Mouse (Mus musculus) embryonic stem cell, embryonic (primary cell): ENCODE measurements around the gene Rfesd.

Experiments
- CTCF ChIA-PET, 4 experiments: fragments of 300-600 bp in 2 of 4; fragments of 350-600 bp in 2 of 4; sonication (Branson Sonifier 250); formaldehyde crosslinking; loops; one replicate each; lab custom pipeline; 2022; ENCODE audit warnings: inconsistent platforms in 2 of 4; lab: Charles Lee
- POLR2A ChIA-PET, 4 experiments: fragments of 300-600 bp in 2 of 4; fragments of 350-600 bp in 2 of 4; sonication (Branson Sonifier 250); formaldehyde crosslinking; loops; one replicate each; lab custom pipeline; 2022; ENCODE audit warnings: antibody characterized with exemption in 4 of 4, inconsistent platforms in 1 of 4; lab: Charles Lee

Gene Rfesd

DNA sequence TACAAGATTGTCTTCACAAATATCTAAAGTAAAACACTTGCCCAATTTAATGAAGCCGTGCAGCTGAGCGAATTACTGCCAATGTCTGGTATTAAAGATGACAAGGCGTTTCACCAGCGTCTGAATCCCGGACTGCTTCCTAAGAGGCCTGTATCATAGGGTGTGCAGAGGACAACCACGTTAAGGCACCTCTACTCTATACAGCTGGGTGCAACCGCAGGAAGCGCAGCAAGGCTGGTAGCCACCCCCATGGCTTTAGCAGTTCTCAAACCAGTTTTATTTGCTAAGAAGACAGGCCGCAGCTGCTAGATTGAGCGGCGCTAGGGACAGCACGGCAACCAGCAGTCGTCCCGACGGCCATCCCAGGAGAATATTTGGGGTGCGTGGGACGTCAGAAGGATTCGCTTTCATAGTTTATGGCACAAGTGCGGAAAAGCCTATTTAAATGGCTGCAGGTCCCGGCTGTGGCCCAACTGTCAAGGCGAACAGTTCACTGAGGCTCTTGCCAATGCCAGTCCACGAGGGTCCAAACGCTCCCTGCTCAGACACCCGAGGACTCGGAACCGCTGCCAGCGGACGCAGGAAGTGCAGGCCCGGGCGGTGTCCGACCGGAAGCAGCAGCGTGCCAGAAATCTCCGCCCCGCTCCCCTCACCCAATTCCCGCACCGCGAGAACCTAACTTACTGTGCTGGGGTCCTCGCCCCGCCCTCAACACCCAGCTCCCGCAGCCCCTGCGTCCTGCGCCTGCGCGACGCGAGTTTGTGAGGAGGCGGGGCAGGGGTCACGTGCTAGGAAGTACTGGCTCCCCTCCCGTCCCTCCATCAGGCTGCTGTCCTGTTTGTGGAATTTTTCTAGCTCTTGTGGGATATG is at the start of gene Rfesd:
Gene Rfesd, minus strand, starts transcription at position 746 of the 870 bp plus-strand sequence.
- CTCF ChIA-PET, result interaction anchor here in 1 of 4 experiments (1.3 kb wide), 1 partner anchor 38 kb away, joined by 3 read pairs; the partner anchor contains the start of gene Gpr150
- POLR2A ChIA-PET, result interaction anchor here in 3 of 4 experiments (0.6 to 3.4 kb wide), 32 partner anchors 9 to 1619 kb away, joined by 3 to 20 read pairs (median 3); partner anchors contain the start of genes Arsk (in 3 of the 3), Rhobtb3 (in 3 of the 3), Ttc37 (in 3 of the 3) and Gpr150 (in 2 of the 3)

DNA sequence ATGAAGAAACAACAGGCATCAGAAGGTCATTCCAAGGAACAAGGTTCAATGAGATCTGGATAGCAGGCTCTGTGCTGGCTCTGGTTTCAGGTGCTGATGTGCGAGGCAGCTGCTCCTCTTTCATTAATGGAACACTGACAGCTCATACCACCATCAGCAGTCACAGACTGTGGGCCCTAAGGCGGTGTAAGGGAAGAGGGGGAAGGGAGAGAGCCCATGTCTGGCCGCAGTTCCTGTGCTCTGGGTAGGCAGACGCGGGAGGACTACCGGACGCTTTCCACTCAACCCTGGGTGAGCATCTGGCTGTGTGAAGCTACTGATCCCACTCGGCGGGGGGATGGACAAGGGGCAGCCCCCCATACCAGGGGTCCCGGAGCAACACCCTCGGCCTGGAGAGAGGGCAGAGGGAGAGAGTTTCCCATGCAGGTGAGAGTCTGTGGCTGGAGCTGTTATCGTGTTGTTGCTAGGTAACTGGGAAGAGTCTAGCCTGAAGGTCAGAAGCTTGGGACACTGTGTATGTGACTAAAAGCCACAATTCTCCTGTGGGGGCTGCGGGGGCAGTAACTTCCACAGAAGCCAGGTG is 45.9 kb upstream of the Rfesd start:
- CTCF ChIA-PET, result no interaction called here
- POLR2A ChIA-PET, result interaction anchor here in 2 of 4 experiments (1.2 to 1.6 kb wide), 4 partner anchors 11 to 46 kb away, joined by 3 to 6 read pairs (median 4); partner anchors contain the start of genes Arsk (in 2 of the 2), Ttc37 (in 2 of the 2) and Rfesd (in 1 of the 2)

DNA sequence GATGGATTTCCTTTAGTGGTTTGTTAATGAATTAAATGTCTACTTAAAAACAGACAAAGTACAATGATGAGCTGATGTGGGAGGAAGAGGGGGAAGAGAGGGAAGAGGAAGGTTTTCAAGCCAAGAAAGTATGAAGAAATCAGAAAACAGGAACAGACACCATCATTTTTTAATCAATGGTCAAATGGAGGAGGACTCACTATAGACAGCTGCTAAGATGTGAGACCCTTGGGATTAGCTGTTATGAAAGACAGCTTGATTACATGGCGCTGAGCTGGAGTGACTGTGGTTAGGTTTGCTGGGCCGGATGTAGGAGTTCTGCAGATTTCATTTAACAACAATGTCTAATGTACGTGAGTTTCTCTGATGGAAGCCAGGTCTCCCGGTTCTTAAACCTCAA is 45.0 kb upstream of the Rfesd start:
- CTCF ChIA-PET, result no interaction called here
- POLR2A ChIA-PET, result interaction anchor here in 2 of 4 experiments (0.6 to 1.4 kb wide), 2 partner anchors 10 to 509 kb away, joined by 3 to 5 read pairs; no protein-coding TSS in a partner anchor

DNA sequence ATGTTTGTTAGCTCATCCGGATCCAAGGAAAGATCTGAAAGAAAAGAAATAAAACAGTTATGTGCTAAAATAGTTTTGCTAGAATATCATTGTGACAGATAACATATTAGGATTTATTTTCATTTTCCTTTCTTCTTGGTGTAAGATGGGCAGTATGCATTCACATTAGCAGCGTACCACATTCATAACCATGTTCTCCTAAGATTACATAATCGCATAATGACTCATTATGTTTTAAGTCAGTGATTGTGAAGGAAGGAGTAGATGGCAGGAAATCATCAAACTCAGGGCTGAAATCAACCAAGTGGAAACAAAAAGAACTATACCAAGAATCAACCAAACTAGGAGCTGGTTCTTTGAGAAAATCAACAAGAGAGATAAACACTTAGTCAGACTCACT is 44.0 kb upstream of the Rfesd start:
- ChIA-PET POLR2A (interaction anchor here in 1 of 4 experiments (0.9 kb wide), 1 partner anchor 9 kb away, joined by 3 read pairs; no protein-coding TSS in a partner anchor), CTCF (no interaction called here)

DNA sequence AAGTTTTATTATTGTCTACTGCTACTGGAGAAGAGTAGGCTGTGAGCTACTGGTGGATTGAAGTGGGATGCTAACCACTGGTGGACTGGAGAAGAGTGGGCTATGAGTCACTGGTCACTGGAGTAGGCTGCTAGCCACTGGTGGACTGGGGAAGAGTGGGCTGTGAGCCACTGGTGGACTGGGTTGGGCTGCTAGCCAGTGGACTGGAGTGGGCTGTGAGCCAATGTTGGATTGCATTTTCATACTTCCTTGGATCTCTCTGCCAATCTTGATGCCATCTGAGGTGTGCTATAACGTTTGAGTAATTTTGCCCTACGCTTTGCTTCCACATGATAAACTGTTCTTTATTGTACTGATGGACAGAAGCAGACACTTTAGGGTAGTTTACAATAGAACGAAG is 43.6 kb upstream of the Rfesd start:
- CTCF ChIA-PET, result no interaction called here
- POLR2A ChIA-PET, result interaction anchor here in 1 of 4 experiments (0.9 kb wide), 1 partner anchor 10 kb away, joined by 3 read pairs; no protein-coding TSS in a partner anchor

DNA sequence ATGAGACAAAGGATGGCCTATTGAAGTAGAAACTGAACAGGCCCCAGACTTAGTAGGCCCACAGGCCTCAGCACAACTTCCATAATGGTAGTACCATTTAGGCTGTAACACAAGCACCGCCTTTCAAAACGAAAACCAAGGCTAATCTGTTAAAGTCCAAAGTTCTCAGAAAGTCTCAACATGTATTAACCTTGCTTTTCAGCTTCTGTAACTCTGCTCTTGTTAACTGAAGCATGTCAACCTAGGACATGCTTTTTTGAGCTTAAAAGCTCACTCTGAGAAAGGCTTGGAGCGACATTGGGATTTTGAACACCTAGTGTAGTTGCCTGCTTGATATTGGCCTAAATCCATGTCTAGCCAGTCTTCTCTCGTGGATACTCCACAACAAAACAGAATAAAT is 41.1 kb upstream of the Rfesd start:
- ChIA-PET CTCF (no interaction called here), POLR2A (interaction anchor here in 1 of 4 experiments (1.2 kb wide), 1 partner anchor 42 kb away, joined by 3 read pairs; no protein-coding TSS in a partner anchor)

DNA sequence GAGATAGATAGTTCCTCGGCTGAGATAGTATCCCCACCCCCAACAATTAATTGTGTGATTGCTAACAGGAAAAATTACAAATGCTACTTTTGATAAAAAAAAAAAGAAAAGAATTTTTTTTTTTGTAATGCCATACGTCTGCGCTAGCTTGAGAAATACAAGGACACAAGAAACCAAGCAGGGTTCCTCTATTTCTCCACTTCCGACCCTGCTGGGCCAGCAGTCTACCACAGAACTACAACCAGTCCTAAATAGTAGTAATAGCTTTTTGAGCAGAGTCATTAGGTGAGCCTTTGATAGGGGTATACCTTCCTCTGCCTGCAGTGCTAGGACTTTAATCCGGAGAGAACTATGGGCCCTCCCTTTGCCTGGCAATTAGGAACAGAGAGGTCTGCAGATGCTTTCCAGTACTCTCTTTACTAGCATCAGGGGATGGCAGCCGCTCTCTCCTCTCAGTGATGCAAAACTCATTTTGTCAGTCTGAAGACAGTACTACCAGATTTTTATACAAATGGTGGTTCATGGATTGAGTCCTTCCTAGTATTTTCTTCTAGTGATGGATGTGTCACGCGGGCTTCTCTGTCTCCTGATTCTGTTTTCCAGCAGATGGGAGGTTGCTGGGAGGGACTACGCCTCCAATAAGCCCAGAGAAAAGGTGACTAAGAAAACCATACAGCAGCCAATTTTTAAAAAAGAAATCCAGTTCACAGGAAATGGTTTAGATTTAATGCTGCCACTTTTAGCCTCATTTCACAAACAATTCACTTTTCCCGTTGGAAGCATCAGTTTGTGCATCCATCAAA is 38.9 kb upstream of the Rfesd start:
- POLR2A ChIA-PET, result interaction anchor here in 2 of 4 experiments (1.8 to 2.2 kb wide), 2 partner anchors 39 kb away, joined by 8 to 11 read pairs; partner anchors contain the start of gene Rfesd (in 2 of the 2)
- CTCF ChIA-PET, result interaction anchor here in 1 of 4 experiments (1.5 kb wide), 1 partner anchor 38 kb away, joined by 3 read pairs; the partner anchor contains the start of gene Rfesd

DNA sequence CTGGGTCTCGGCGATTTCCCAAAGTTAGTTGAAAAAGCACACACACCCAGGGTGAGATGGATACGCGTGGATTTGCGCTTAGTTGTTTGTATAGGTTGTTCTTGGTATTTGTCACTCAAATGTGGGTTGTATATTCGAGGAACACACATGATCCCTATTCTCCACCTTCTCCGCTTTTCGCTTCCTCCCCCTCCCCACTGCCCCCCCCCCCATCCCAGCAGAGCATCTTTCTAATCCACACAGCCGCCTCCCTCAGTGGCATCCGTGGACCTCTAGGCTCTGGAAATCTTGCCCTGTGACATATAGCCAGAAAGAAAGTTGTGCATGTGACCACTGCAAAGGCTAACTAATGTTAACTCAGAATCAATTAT is 38.4 kb upstream of the Rfesd start, which contains the start of gene Gpr150:
Gene Gpr150, minus strand, starts transcription at position 101 of the 371 bp plus-strand sequence.
- ChIA-PET CTCF (interaction anchor here in 2 of 4 experiments (1.2 to 1.5 kb wide), 2 partner anchors 32 to 38 kb away, joined by 3 read pairs; partner anchors contain the start of gene Rfesd (in 1 of the 2)), POLR2A (interaction anchor here in 2 of 4 experiments (1.0 to 2.2 kb wide), 4 partner anchors 18 to 42 kb away, joined by 3 to 13 read pairs (median 10); partner anchors contain the start of genes Rfesd (in 2 of the 2), Arsk (in 1 of the 2) and Ttc37 (in 1 of the 2))

DNA sequence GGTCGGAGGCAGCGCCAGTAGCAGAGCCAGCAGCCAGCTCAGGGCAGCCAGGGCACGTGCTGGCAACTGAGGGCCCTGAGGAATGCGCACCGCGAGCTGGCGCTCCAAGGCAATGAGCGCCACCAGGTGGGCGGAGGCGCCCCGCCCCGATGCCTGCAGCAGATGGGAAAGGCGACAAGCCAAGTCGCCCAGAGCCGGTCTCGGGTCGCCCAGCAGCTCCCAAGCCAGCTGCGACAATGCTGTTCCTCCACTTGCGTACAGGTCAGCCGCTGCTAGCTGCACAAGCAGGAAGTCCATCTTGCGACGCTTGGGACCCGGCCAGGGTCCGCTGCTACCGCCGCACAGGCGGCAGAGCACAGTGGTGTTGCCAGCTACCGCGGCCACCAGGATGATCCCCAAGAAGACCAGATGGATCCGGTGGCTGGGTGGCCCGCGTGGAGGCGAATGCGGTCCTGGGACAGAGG is 37.8 kb upstream of the Rfesd start:
- POLR2A ChIA-PET, result interaction anchor here in 2 of 4 experiments (1.0 to 2.2 kb wide), 5 partner anchors 18 to 349 kb away, joined by 3 to 13 read pairs (median 8); partner anchors contain the start of genes Rfesd (in 2 of the 2), Arsk (in 1 of the 2) and Ttc37 (in 1 of the 2)
- CTCF ChIA-PET, result interaction anchor here in 2 of 4 experiments (1.2 to 1.5 kb wide), 2 partner anchors 32 to 37 kb away, joined by 3 read pairs; partner anchors contain the start of gene Rfesd (in 1 of the 2)

DNA sequence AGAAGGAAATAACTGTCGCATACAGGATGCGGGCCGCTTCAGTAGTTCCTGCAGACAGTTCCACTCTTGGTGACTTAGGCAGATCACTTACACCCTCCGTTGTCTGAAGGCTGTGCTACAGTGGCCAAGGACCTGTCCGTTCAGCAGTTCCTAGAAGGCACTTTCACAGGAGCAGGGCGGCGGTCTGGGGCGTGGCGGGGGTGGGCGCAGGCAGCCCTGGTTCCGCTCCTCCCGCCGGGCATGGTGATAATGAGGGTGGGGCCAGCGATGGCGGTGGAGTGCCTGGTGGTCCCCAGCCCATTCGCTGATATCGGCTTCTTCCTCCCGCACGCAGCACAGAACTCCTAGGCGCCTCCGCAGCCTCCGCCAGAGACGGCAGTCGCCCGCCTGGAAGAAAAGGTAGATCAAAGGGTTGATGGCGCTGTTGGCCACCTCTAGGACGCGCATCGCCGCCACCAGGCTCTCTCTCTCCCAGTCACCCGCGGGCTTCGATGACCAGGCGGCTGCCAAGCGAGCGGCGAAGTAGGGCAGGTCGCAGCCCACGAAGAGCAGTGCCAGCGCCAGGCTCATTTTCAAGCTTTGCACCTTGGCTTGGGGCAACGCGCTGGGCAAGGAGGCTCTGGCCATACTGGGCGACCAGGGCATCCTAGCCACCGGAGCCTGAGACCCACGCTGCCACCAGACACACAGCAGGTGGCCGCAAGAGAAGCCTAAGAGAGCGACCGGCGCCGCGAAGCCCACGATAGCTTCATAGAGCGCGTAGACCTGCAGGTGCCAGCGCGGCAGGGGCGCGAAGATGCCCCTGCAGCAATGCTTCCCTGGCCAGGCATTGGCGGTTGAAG is 37.1 kb upstream of the Rfesd start:
- ChIA-PET POLR2A (interaction anchor here in 2 of 4 experiments (1.1 to 2.2 kb wide), 4 partner anchors 37 to 348 kb away, joined by 3 to 13 read pairs (median 10); partner anchors contain the start of genes Rfesd (in 2 of the 2), Arsk (in 1 of the 2) and Ttc37 (in 1 of the 2)), CTCF (interaction anchor here in 2 of 4 experiments (1.2 to 1.5 kb wide), 2 partner anchors 31 to 37 kb away, joined by 3 read pairs; partner anchors contain the start of gene Rfesd (in 1 of the 2))

DNA sequence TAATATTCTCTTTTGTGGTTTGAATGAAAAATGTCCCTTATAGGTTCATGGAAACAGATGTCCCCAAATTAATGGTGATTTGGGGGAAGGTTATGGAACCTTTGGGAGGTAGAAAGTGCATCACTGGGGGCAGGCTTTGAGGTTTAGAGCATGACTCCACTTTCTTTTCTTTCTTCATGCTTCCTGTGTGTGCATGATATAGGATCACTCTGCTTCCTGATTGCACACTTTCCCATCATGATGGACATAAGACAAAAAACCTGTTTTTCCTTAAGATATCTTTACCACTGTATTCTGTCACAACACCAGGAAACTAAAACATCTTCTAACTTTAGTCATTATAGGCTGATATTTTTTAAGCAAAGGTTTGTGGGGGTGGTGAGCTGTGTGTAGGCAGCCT is 26.5 kb upstream of the Rfesd start:
- CTCF ChIA-PET, result no interaction called here
- POLR2A ChIA-PET, result no interaction called here

DNA sequence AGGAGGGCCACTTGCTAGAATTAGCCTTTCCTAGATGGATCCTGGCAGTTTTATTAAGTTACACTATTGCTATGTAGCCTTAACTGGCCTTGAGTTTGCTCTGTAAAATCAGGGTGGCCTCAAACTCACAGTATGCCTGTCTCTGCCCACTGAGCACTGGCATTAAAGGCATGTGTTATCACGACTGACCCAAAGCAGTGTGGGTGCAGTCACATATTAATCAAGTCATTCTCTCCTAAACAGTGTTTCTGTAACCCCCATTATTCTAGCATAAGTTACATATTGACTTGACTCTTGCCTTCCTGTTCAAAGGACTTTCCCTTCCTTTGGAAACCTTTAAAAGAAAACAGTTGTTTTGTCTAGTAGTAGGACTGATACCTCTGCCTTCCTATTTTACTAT is 23.9 kb upstream of the Rfesd start:
- POLR2A ChIA-PET, result no interaction called here
- CTCF ChIA-PET, result no interaction called here

DNA sequence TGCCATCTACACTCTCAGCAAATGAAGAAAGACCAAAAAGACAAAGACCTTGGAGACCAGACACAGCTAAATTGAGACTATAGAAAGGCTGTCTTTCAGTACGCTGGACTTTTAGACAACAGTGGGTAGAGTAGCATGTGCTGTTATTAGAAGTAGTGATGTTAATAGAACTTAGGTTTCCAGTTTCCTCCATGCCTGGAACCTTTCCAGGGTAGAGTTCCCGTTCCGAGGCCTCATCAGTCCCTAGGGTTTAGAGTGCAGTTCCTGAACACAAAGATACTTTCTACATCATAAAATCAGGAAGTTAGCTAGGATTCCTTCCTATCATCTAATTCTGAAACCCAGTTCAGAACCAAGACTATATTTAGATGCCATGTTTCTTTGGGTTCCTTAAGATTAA is 6.1 kb upstream of the Rfesd start:
- POLR2A ChIA-PET, result interaction anchor here in 1 of 4 experiments (0.5 kb wide), 1 partner anchor 14 kb away, joined by 6 read pairs; no protein-coding TSS in a partner anchor

DNA sequence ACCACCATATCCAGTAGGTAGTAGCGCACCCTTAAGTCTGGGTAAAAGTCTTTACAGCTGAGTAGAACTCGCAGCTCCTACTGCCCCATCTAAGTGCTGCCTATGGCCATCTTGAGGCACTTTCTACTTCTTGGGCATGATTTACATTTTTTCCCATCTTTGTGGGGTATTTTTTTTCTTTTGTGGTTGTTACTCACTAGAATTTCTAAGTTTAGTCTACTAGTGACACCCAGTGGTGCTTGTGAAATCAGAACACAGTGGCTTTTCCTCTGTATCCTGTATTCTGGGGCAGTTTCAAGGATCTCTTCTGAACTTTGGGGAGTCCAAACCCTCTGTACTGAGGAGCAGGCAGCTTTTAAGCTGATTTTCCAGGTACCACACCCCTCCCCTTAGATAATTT is 3.3 kb upstream of the Rfesd start:
- ChIA-PET CTCF (no interaction called here), POLR2A (interaction anchor here in 1 of 4 experiments (1.0 kb wide), 1 partner anchor 10 kb away, joined by 3 read pairs; no protein-coding TSS in a partner anchor)

More for the DNA sequence above, 6.1 kb upstream of the Rfesd start:
- CTCF ChIA-PET, result interaction anchor here in 1 of 4 experiments (1.6 kb wide), 1 partner anchor 32 kb away, joined by 3 read pairs; no protein-coding TSS in a partner anchor

DNA sequence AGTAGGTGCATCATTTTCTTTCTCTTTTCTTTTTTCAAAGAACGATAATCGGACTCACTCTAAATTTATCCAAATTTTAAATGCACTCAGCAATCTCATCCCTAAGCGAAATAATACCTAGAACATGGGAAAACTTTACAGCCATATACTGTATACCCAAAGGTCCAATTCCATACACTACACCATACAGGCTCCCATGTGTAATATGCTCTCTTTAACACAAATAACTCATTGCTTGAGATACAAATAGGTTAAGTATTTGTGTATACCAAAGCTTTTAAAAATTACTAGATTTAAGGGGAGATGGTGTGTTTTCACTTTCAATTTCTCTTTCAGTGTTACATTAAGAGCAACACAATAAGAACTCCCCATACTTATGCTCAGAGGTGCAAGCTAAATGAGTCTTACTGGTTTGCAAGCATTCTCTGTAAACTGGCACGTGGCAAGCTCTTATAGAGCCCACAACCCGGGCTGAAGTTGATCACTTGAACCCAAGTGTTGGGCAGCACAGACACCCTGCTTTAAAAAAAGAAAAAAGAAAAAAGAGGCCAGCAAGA is 403 bp upstream of the Rfesd start:
- POLR2A ChIA-PET, result interaction anchor here in 3 of 4 experiments (0.6 to 3.4 kb wide), 25 partner anchors 8 to 1014 kb away, joined by 3 to 20 read pairs (median 4); partner anchors contain the start of genes Arsk (in 3 of the 3), Rhobtb3 (in 3 of the 3), Ttc37 (in 3 of the 3) and Gpr150 (in 2 of the 3)
- CTCF ChIA-PET, result interaction anchor here in 1 of 4 experiments (1.3 kb wide), 1 partner anchor 38 kb away, joined by 3 read pairs; the partner anchor contains the start of gene Gpr150
